ENCODE assay signal across 11 mouse cellular contexts in the genomic region with DNA sequence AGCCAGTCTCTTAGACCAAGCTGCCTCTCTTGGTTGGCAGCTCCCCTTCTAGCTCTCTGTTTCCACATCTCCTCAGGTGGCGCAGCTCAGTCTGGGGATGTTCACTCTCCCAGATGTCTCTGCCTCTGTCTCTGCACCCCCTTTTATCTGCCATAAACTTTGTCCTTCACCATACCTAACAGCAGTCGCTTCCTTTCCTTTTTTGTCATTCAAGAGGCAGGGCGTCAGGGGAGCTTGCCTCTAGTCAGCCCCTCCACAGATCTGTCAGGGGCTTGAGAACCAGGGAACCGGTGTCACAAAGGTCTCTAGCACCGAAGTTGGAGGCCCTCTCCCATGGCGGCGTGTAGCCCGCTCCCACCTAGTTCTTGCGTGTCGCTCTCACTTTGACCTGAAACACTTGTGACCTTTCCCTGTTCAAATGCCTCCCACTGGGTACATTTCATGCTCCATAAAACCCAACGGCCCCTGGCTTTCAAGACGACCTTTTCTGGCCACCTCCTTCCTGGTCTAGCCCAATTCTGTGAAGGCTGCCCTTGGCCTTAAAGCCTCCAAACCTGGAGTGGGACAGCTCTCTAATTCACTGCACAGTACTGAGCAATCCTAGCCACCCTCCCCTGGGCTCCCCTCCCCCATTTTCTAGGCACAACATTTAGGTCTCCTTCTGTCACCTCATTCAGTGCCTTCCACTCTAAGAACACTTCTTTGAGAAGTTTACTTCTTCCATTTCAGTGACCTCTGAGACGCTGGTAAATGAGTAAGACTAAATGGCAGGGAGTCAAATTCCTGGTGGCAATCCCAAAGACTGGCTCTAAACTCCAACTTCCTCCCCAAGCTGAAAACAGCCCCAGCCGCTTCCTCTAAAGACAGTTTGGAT.
DNase-seq lines count a peak whose midpoint lies in the region; ATAC-seq and TF ChIP-seq lines count a peak whose summit lies in the region.
"Had no signal": no experiment of that assay in that cellular context is flagged by ENCODE, and none has a peak within 500 bp of the region (broad histone marks: within the 10 kb centered on the region; RNA-seq: fewer than 3 reads in every experiment).

No protein-coding gene starts in this region.

- 0 out of 2 replicates have a peak overlapping the region, but pooled peaks have one; percentile 2 for H3K9ac ChIP-seq in heart, embryonic 12.5 days
- H3K9ac ChIP-seq in ES-Bruce4 (ENCODE audit: low read depth, poor library complexity, severe bottlenecking), result peak overlapping the region; percentile 50
- no peak overlapping the region for H3K9ac ChIP-seq in liver, postnatal 0 days (replicated peaks)
- H3K9ac ChIP-seq: limb, embryonic 12.5 days had no signal

- H3K27me3 ChIP-seq in heart, embryonic 12.5 days (replicated peaks), result no peaks in the 10 kb centered on the region
- H3K27me3 ChIP-seq in ES-Bruce4 (ENCODE audit: control insufficient read depth, insufficient read depth, low read length, poor library complexity, severe bottlenecking), result no peaks in the 10 kb centered on the region
- H3K27me3 ChIP-seq in embryonic facial prominence, embryonic 10.5 days (replicated peaks; ENCODE audit: low read depth, poor library complexity, severe bottlenecking), result no peaks in the 10 kb centered on the region
- H3K27me3 ChIP-seq in liver, postnatal 0 days (ENCODE audit: insufficient read depth, low read length), result no peaks in the 10 kb centered on the region
- H3K27me3 ChIP-seq: limb, embryonic 12.5 days had no signal

- ATAC-seq in heart, embryonic 12.5 days (ENCODE audit: insufficient number of reproducible peaks, low FRiP score), result no peak
- ATAC-seq in liver, postnatal 0 days, result no peak

- no peak overlapping the region for H3K4me3 ChIP-seq in heart, embryonic 12.5 days
- peak overlapping the region; percentile 4; the same call in 1 of the 2 replicates for H3K4me3 ChIP-seq in ES-Bruce4 (ENCODE audit: low read depth, low read length)
- H3K4me3 ChIP-seq in embryonic facial prominence, embryonic 10.5 days, result no peak overlapping the region
- H3K4me3 ChIP-seq in liver, postnatal 0 days (ENCODE audit: low read depth, low read length), result no peak overlapping the region
- H3K4me3 ChIP-seq: limb, embryonic 12.5 days had no signal

- no peaks in the 10 kb centered on the region for H3K36me3 ChIP-seq in heart, embryonic 12.5 days
- no peaks in the 10 kb centered on the region for H3K36me3 ChIP-seq in ES-Bruce4 (ENCODE audit: control insufficient read depth, insufficient read depth, low read length, poor library complexity, severe bottlenecking)
- H3K36me3 ChIP-seq in embryonic facial prominence, embryonic 10.5 days (replicated peaks), result no peaks in the 10 kb centered on the region; the same call in 1 of the 2 replicates
- H3K36me3 ChIP-seq in liver, postnatal 0 days (replicated peaks; ENCODE audit: insufficient read depth, low read length), result no peaks in the 10 kb centered on the region

- DNase-seq in heart, adult 9 months (ENCODE audit: low spot score in 2 of 2), result no peak
- DNase-seq in embryonic facial prominence, embryonic 10.5 days (ENCODE audit: low spot score), result no peak
- peak; percentile 68 to 85 for DNase-seq in kidney, postnatal 36 days
- DNase-seq in liver, postnatal 0 days, result no peak
- no peak for DNase-seq in right cerebral cortex, postnatal 14 days
- no peak for DNase-seq in heart, postnatal 36 days
- DNase-seq: spleen, adult 18-20 months; thymus, postnatal 36 days had no signal

- TF ChIP-seq POLR2A in ES-Bruce4 (IDR thresholded peaks at IDR 0.05; ENCODE audit: insufficient read depth, low read length), result no peak

- H3K27ac ChIP-seq in heart, embryonic 12.5 days (ENCODE audit: poor library complexity, severe bottlenecking), result no peak overlapping the region
- peak overlapping the region; percentile 70; the same call in 1 of the 2 replicates for H3K27ac ChIP-seq in ES-Bruce4 (ENCODE audit: insufficient read depth, low read length)
- 0 out of 2 replicates have a peak overlapping the region, but pooled peaks have one; percentile 36 for H3K27ac ChIP-seq in embryonic facial prominence, embryonic 10.5 days (replicated peaks)
- no peak overlapping the region for H3K27ac ChIP-seq in liver, postnatal 0 days (ENCODE audit: low read depth)

- intact Hi-C loops in heart, postnatal 36 days (cut with DNase I), result no loop called here

- H3K4me1 ChIP-seq in heart, embryonic 12.5 days (replicated peaks), result peaks cover 9% of the 10 kb centered on the region
- no peaks in the 10 kb centered on the region for H3K4me1 ChIP-seq in ES-Bruce4 (ENCODE audit: control insufficient read depth, insufficient read depth, low read length)
- H3K4me1 ChIP-seq in embryonic facial prominence, embryonic 10.5 days, result peaks cover 34% of the 10 kb centered on the region
- H3K4me1 ChIP-seq in liver, postnatal 0 days (ENCODE audit: insufficient read depth), result peaks cover 9% of the 10 kb centered on the region; the same call in 1 of the 2 replicates

- no peak overlapping the region for H3K4me2 ChIP-seq in heart, embryonic 12.5 days
- H3K4me2 ChIP-seq in liver, postnatal 0 days (ENCODE audit: low read depth, low read length), result no peak overlapping the region

- no peak for TF ChIP-seq EP300 in ES-Bruce4 (IDR thresholded peaks at IDR 0.05; ENCODE audit: insufficient read depth, low read depth, low read length)
- TF ChIP-seq EP300 in liver, postnatal 0 days (IDR thresholded peaks at IDR 0.05; ENCODE audit: low read depth), result no peak

- H3K9me3 ChIP-seq in heart, embryonic 12.5 days (replicated peaks), result no peaks in the 10 kb centered on the region
- no peaks in the 10 kb centered on the region for H3K9me3 ChIP-seq in ES-Bruce4 (replicated peaks; ENCODE audit: control insufficient read depth, insufficient read depth, low read length, poor library complexity, severe bottlenecking)
- H3K9me3 ChIP-seq in embryonic facial prominence, embryonic 10.5 days, result no peaks in the 10 kb centered on the region
- no peaks in the 10 kb centered on the region for H3K9me3 ChIP-seq in liver, postnatal 0 days (ENCODE audit: low read length)
- H3K9me3 ChIP-seq: limb, embryonic 12.5 days had no signal

- no peak for TF ChIP-seq CTCF in ES-Bruce4 (IDR thresholded peaks at IDR 0.05; ENCODE audit: low read depth, low read length)
- no peak for TF ChIP-seq CTCF in liver, postnatal 0 days (IDR thresholded peaks at IDR 0.05; ENCODE audit: low read depth)

- 76% methylated on average over 14 of the region's 14 CpGs for WGBS in heart, embryonic 12.5 days
- WGBS in embryonic facial prominence, embryonic 10.5 days, result 72% methylated on average over 14 of the region's 14 CpGs
- WGBS in liver, postnatal 0 days (ENCODE audit: insufficient replicate concordance), result 71% methylated on average over 14 of the region's 14 CpGs

Comparison
In these comparisons a context has a peak if more than half of its experiments do, and no peak if none do; other contexts are left out.
1. H3K27ac ChIP-seq: peak in ES-Bruce4 (single experiment) and embryonic facial prominence, embryonic 10.5 days (single experiment); none in heart, embryonic 12.5 days (single experiment) and liver, postnatal 0 days (single experiment).
2. DNase-seq: peak in kidney, postnatal 36 days (2 of 2); none in heart, adult 9 months (0 of 2), embryonic facial prominence, embryonic 10.5 days (single experiment), liver, postnatal 0 days (single experiment), right cerebral cortex, postnatal 14 days (single experiment) and heart, postnatal 36 days (0 of 2).